Mouse (Mus musculus) ovary, postnatal 36 days (tissue): Measurements from ENCODE around the gene Ccl20.

Experiments
- DNase-seq: peaks from one replicate; pipeline ENCODE4 v3.0.0; 2022; ENCODE audit warnings: low spot score, mixed read lengths

The Ccl20 gene

GRCm38 (mm10) chr1:83116447-83117137 lies at the start of gene Ccl20:
Ccl20 (plus strand) TSS chr1:83116766.
- no peak for DNase-seq

- no peak for DNase-seq
These were observed 49.4 kb upstream of the Ccl20 start for GRCm38 (mm10) chr1:83067205-83067604.

DNA sequence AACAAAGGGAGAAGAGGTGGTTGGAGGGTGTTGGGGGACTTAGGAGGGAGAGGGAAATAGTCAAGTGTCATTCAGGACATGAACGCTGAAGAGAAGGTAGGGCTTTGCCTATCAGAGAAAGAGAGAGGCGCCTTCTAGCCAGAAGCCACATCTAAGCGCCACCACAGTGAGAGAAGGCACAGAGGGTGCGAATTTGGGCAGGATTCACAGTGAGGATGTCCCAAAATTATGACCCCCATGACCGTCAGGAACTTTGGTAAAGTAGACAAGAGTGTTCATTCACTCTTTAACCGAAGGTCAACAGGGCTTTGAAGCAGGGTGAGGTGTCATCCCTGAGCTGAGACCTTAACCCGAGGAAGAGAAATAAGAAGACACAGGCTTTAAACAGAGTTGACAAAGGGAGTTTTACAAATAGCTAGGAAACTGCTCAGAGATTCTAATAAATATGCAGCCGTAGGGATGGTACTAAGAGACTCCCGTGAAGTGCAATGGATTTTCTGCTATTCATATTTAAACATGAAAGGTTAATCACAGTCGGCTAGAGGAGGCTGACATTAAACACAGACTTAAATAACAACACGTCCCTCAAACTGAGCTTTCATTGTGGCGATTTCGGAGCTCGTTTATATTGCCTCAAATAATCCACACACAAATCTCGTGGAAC lies 40.9 kb upstream of the Ccl20 start:
- DNase-seq, result no peak

DNA sequence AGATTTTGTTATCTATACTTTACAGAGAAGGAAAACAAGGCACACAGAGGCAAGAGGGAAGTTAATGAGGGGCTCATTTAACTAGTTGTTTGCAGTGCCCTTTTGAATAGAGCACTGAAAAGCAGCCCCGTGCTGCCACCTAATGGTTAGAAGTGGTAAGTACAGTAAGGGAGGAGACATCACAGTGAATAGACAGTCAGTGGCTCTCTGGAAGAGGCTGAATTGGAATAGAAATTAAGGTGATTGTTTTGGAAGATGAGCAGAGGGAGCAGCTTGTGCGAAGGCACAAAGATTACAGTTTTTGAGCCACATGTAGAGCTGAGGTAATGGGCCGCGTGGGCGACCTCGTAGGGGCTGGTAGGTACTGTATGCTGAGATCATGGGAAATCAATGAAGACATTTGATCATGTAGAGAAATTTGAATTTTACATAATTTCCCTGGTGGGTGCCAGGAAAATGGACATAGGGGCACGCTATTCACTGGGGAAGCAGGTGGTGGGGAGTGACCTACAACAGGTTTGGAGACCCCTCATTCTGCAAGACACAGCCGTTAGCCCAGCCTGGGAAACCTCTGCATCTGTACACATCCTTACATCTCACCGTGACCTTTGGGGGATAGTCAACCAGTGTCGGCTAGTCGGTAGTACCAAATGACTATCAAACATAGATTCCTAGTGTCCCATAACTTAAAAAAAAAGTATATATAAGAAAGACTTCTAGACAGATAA lies 40.2 kb upstream of the Ccl20 start:
- DNase-seq, result no peak

DNA sequence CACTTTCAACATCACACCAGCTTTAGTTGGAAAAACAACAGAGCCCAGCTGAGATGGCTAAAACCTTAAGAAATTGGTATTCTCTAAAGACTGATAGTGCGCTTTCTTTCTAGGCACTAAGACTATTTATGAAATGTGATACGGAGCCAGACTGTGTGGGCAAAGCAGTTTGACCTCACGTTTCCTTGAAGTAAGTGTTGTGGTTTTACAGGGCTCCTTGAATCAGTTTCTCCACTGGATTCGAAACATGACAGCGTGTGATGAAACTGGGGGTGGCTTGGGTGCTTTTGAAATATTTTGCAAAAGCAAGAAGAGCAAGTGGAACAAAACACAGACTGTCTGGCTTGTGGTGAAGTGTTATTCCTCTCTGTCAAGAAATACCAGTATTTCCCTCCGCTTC lies 39.5 kb upstream of the Ccl20 start:
- no peak for DNase-seq

DNA sequence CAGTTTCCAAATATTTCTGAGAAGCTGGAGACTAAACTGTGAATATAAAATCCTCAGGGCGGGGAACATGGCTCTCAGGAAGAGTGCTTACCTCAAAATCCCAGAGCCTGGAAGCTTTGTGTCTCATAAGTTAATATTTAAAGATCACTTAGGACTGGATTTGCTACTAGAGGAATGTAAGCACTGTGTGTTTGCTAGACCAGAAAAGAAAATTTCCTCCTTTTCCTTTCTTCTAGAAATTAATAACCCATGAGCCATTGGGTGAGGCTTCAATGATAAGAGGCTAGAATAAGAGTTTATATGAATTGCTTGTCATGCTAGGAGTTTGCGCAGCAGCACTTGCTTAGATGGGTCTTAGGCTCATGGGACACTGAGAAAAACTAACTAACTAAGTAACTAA lies 31.8 kb upstream of the Ccl20 start:
- no peak for DNase-seq

DNA sequence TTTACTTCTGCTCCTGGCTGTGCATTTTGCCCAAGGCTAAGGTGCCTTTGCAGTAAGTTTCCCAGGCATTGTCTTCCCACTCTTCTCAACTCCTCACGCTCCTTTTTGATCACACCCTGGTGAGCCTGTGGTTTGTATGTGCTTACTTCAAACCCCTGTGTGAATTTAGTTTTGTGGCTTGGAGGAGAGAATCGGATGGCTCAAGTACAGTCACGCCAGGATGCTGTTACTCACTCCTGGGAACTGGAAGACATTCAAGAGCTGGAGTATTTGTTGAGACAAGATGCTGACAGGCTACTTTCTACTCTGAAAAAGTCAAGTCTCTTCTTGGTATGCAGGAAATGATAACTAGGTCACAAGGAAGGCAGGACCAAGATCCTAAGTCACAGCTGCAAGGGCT lies 25.3 kb upstream of the Ccl20 start:
- DNase-seq, result no peak

DNA sequence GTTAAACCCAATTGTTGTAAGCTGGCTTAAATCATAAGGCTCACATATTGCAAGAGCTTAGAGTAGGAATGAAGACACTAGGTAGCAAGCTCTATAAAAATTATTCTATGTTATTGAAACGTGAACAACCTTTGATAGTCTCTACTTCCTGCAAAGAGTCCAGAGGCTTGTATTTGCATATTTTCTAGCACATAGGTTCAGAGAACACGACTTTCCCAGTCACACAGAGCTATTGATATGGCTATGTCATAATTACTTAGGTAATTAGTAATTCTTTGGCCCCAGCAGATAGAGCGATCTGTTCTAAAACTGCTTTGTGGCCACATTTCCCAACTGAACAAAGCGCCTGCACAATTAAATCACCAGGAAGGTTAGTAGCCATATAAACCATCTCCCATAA lies 19.6 kb upstream of the Ccl20 start:
- DNase-seq, result no peak

DNA sequence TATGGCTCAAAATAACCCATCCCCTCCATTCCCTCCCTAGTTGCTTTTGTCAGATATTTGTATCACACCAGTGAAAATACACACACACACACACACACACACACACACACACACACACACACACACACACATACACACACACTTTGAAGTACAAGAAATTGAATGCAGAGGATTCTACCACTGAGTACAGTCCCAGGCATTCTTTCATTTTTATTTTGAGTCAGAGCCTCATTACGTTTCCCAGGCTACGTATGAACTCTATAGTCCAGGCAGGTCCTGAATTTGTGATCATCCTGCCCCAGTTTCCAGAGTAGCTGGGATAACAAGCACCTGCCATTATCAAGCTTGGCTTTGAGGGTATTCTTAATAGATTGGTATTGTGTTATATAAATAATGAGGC lies 17.4 kb upstream of the Ccl20 start:
- no peak for DNase-seq

- DNase-seq, result no peak
These were observed 16.9 kb upstream of the Ccl20 start for GRCm38 (mm10) chr1:83099580-83100137.

DNA sequence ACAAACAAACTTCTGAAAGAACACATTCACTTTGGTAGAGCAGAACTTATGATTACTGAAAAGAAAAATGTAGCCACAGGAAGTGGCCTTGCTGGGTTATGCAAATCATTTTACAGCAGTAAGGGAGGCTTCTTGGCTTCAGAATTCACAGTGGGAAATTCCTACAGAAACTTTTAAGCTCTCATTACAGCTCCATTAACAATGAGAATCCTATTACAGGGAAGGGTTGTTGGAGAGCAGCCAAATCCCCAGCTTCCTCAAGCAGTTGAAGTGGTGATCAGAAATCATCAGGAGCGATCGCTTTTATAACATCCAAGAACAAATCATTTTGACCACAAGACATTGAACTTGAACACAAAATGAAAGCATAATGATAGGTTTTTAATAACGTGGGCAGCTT lies 14.7 kb upstream of the Ccl20 start:
- no peak for DNase-seq

DNA sequence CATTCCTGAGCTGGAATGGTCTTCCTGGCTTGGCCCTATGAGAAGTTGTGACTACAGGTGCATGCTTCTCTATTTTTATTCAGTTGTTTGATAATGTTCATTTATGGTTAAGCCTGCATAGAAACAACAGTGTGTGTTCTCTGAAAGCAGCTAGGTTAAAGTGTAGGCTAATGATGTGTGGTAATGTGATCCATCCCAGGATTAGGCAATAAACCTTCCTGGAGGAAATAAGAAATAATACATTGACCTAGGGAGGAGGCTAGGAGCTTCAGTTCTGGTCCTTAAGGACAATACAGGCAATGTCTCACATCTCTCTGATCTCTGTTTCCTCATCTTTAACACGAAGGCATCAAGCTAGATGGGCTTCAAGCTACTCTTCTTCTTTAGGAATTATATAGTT lies 11.1 kb upstream of the Ccl20 start:
- DNase-seq, result no peak

DNA sequence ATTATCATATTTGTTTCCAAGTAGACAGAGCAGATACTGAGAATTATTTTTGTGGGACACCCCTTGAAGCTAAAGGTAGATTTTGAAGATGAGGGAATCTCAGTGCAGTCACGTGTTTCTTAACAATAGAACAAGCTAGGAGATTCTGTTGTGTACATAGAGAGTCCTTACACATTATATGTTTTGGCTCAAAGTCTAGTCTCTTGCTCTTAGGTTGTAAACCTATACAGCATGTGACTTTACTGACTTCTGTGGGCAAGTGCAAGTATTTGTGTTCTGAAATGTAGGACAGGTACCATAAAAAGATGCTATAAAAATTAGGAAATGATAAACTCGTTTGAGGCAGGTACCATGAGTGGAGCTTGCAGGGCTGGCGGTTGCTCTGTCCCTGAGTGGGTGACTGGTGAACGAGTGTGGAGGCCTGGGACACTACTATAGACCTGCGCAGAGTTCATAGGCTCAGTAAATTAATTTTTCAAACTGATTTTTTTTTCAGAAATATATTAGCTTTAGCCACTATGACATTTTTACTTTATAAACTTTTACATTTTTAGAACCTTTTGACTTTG lies 9.1 kb upstream of the Ccl20 start:
- DNase-seq, result no peak

GRCm38 (mm10) chr1:83110992-83111391 lies 5.6 kb upstream of the Ccl20 start:
- no peak for DNase-seq

GRCm38 (mm10) chr1:83111726-83112125 lies 4.8 kb upstream of the Ccl20 start:
- no peak for DNase-seq

DNA sequence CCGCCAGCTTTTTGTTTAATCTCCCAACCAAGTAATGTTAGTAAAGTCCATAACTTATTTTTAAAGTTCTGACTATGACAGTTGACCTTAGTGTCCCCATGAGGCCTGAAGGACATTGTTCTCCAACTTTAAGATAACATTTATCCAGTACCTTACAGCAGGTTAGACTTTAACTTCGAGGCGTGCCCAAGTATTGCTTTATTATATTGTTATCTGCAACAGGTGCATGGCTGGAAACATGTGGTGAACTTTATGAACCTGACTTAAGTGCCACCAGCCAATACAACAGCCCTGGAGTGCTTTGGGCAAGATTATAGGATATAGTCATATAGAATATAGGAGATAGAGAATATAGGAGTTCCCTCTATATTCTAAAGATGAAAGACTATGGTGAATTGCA lies 651 bp downstream of the Ccl20 start:
- DNase-seq, result no peak

- no peak for DNase-seq
These were observed 1.1 kb downstream of the Ccl20 start for GRCm38 (mm10) chr1:83117661-83118060.

- DNase-seq, result no peak
These were observed 3.3 kb downstream of the Ccl20 start for GRCm38 (mm10) chr1:83119903-83120302.

DNA sequence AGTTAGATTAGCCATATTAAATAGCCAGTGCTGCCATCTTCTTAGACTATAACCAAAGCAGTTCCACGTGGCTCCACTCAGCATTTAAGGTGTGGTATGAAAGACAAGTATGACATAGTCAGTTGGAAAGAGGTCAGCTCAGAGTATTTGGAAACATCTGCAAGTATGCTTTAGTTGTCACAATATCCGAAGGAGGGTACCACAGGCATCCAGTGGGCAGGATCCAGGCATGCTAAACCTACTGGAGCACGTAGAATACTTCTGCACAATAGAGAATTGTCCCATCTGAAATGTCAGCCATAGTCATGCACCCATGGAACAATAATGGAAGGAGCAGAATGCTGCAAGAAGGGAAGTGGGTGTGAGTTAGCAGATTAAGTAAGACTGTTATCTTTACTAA lies 3.7 kb downstream of the Ccl20 start:
- DNase-seq, result no peak

- no peak for DNase-seq
These were observed 6.6 kb downstream of the Ccl20 start for GRCm38 (mm10) chr1:83123201-83123600.

DNA sequence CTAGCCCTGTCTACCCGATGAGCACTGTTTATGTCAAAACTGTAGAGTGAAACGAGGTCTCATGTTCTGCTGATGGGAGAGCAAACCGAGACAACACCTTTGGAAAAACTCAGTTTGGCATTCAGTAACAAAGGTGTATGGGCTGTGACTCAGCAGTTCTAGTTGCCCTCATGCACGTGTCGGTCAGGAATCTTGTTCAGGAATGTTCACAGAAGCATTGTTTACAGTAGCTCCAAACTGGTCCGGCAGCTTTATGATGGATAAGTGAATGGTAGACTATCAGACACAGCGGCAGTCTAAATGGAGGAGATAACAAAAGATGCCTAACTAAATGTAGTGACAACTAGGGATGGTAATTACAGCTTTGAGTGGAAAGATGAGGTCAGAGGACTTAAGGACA lies 19.3 kb downstream of the Ccl20 start:
- no peak for DNase-seq

DNA sequence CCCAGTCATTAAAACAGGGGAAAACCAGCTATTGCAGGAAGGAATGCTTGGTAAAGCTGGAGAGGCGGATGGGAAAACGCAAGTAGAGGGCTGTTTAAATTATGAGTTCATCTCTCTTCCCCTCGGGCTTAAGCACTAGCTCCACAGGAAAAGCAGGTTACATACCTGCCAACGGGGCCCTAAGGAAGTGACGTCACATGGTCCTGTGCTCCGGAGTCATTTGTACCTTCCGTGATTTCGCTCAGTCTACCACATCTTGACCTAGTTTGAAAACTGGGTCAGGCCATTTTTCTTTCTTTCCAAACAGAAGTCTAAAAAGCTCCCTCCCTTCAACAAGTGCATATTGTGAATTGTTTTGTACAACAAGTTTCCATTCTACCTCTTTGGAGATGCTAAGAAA lies 21.3 kb downstream of the Ccl20 start:
- no peak for DNase-seq

DNA sequence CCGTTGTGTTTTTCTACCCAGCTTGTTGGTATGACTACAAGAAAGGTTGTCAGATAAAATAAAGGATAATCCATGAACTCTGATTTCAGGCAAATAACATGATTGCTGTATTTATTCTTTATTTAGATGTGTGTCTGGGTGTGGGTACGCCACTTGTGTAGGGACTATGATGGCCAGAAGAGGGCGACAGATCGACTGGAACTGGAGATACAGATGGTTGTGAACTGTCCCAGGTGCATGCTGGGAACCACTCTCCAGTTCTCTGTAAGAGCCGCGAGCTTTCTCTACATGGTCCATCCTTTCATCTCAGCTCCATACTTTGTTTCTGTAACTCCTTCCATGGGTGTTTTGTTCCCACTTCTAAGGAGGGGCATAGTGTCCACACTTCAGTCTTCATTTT lies 22.2 kb downstream of the Ccl20 start:
- DNase-seq, result no peak
